Mouse (Mus musculus): ENCODE data around the gene Hist4h4. TPM values are rescaled to one million over a fixed set of nuclear protein-coding genes. Genes with fewer than 3 reads are reported as not detected.
A peak's percentile ranks its signal among the peaks of the same experiment; 100 is the strongest.

Gene Hist4h4
- polyA plus RNA-seq, 1 experiment, result 1.1 TPM

- DNase-seq, result no peak
- Histone ChIP-seq H3K4me3 (replicated peaks; ENCODE audit: extremely low read depth, low read depth, low read length) (no peak overlapping the region), H3K4me1 (ENCODE audit: control insufficient read depth, insufficient read depth, low read length) (peaks cover 5% of the 10 kb centered on the region)
- WGBS, result 74% methylated on average over 1 of the region's 1 CpGs
- TF ChIP-seq CTCF (IDR thresholded peaks at IDR 0.05; ENCODE audit: insufficient read depth, low read length), result no peak
- TF ChIP-seq POLR2A (IDR thresholded peaks at IDR 0.05; ENCODE audit: borderline replicate concordance, extremely low read depth, low read depth, low read length), result no peak
Observed at GRCm38 (mm10) chr6:136795110-136795509, 9.1 kb downstream of the Hist4h4 start.

- no peak for TF ChIP-seq CTCF (IDR thresholded peaks at IDR 0.05; ENCODE audit: insufficient read depth, low read length)
- no peak for TF ChIP-seq POLR2A (IDR thresholded peaks at IDR 0.05; ENCODE audit: borderline replicate concordance, extremely low read depth, low read depth, low read length)
- Histone ChIP-seq H3K4me3 (replicated peaks; ENCODE audit: extremely low read depth, low read depth, low read length) (peak overlapping the region; percentile 23), H3K4me1 (ENCODE audit: control insufficient read depth, insufficient read depth, low read length) (peaks cover 5% of the 10 kb centered on the region)
- under 1% methylated on average over 24 of the region's 24 CpGs for WGBS
- DNase-seq, result no peak
Observed at GRCm38 (mm10) chr6:136793831-136794525, 10.2 kb downstream of the Hist4h4 start.

DNA sequence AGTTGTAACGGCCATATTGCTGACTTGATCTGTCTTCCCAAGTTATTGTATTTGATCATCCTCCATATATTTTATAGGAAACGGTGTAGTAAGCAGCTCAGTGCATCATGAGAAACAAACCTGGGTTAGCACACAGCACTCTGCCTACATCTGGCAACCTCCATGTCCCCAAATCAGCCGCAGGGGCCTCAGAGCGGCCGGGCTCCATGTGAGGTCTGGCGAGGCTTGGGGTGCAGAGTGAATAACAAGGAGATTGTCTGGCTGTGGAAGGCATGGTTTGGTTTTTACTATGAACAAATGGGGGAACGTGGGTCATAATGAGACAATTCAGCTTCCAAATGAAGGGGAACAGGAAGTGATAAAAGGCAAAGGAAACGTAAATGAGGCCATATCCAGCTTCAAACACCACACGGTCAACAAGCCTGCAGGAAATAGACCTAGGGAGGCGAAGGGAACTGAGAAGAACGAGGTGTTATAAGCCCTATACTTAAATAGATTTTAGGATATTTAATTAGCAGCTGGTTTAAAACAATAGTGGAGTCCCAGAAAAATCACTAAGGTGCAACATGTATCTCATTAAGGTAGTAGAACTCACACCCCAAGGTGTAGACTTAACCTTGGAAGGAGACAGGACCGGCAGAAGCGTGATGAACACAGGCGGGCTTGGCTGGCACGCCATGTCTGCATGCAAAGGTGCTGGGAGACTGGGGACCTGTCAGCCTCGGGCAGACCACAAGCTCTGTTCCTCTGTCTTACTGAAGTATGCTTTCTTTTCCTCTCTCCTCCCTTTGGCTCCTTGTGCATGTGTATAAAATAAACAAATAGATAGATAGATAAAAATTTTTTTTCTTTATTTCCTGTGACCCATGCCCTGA is 11.1 kb downstream of the Hist4h4 start:
- TF ChIP-seq POLR2A (IDR thresholded peaks at IDR 0.05; ENCODE audit: borderline replicate concordance, extremely low read depth, low read depth, low read length), result no peak
- TF ChIP-seq CTCF (IDR thresholded peaks at IDR 0.05; ENCODE audit: insufficient read depth, low read length), result no peak
- DNase-seq, result no peak
- Histone ChIP-seq H3K4me3 (replicated peaks; ENCODE audit: extremely low read depth, low read depth, low read length) (no peak overlapping the region), H3K4me1 (ENCODE audit: control insufficient read depth, insufficient read depth, low read length) (peaks cover 5% of the 10 kb centered on the region)
- 38% methylated on average over 16 of the region's 16 CpGs for WGBS

DNA sequence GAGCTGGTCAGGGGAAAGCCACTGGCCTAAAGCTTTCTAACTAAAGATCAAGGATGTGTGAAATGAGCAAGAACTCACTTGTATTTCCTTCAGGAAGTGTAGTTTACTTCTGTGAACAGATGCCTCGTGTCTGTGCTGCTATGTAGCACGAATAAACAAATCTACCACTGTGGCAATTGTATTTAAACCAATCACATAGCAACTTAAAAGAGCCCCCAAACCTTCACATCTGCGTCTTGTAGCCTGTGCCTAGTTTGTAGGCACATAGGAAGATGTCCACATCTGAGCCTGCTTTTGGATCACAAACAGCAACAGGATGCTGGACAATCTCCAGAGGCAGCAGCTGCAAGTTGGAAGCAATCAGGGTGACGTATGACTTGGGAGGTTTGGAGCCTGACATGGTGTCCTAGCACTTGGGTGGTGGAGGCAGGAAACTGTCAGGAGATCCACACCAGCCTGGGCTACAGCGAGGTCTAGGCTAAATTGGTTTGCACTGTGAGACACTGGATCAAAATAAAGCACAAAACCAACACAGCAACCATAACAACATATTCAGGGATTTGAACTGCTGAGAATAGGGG is 14.7 kb downstream of the Hist4h4 start:
- 33% methylated on average over 5 of the region's 5 CpGs for WGBS
- DNase-seq, result peak; percentile 41
- Histone ChIP-seq H3K4me1 (ENCODE audit: control insufficient read depth, insufficient read depth, low read length) (peaks cover 5% of the 10 kb centered on the region), H3K4me3 (replicated peaks; ENCODE audit: extremely low read depth, low read depth, low read length) (no peak overlapping the region)
- TF ChIP-seq POLR2A (IDR thresholded peaks at IDR 0.05; ENCODE audit: borderline replicate concordance, extremely low read depth, low read depth, low read length) (no peak), CTCF (IDR thresholded peaks at IDR 0.05; ENCODE audit: insufficient read depth, low read length) (no peak)

DNA sequence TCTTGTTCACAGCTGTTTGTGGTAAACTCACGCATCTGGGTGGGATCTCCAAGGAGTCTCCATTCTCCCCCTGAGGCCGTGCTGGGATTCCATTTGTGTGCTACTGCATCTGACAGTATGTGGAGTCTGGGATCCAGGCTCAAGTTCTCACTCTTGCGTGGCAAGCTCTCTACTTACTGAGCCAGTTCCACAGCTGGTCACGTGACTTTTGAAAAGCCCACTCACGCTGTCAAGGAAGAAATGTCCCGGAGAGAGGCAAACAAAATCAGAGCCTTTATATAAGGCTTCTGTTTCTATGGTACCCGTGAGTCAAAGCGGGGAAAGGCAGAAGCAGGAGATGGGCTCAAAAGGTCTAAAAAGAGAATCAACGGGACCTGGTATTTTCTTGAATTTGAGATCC is 21.5 kb downstream of the Hist4h4 start:
- TF ChIP-seq POLR2A (IDR thresholded peaks at IDR 0.05; ENCODE audit: borderline replicate concordance, extremely low read depth, low read depth, low read length) (no peak), CTCF (IDR thresholded peaks at IDR 0.05; ENCODE audit: insufficient read depth, low read length) (no peak)
- H3K4me3 ChIP-seq (replicated peaks; ENCODE audit: extremely low read depth, low read depth, low read length), result no peak overlapping the region
- 73% methylated on average over 9 of the region's 9 CpGs for WGBS
- no peak for DNase-seq
- no peaks in the 10 kb centered on the region for H3K4me1 ChIP-seq (ENCODE audit: control insufficient read depth, insufficient read depth, low read length)

- no peak overlapping the region for H3K4me3 ChIP-seq (replicated peaks; ENCODE audit: extremely low read depth, low read depth, low read length)
- WGBS, result 72% methylated on average over 12 of the region's 12 CpGs
- H3K4me1 ChIP-seq (ENCODE audit: control insufficient read depth, insufficient read depth, low read length), result no peaks in the 10 kb centered on the region
- TF ChIP-seq POLR2A (IDR thresholded peaks at IDR 0.05; ENCODE audit: borderline replicate concordance, extremely low read depth, low read depth, low read length), result no peak
- TF ChIP-seq CTCF (IDR thresholded peaks at IDR 0.05; ENCODE audit: insufficient read depth, low read length), result no peak
- no peak for DNase-seq
Observed at GRCm38 (mm10) chr6:136782146-136782545, 22.1 kb downstream of the Hist4h4 start.

DNA sequence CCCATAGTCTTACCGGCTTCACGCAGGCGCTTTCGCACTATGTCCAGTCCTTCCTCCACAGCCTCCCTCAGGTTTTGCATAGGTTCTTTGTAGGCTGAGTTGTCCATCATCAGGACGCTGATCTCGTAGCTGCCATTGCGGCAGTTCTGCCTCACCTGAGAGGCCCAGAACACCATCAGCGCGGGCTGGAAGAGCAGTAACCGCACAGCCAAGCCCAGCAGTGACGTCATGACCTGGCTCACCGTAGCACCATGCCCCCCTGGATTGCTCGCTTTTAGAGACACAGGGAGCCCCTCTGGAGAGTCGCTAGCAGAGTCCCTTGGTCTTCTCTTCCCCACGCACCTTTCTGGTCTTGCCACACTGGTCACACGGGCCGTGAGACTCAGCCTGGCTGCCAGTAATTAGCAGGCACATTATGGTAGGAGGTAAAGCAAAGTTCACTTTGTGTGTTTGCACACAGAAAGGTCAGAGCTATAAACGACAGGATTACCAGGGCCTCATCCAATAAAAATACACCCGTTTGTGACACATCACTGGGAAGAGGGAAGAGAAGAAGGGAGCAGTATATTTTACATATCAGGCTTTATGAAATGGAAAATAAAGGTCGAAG is 22.7 kb downstream of the Hist4h4 start, which contains the start of gene Gucy2c:
Gene Gucy2c, minus strand, starts transcription at position 389 of the 610 bp plus-strand sequence.
- Histone ChIP-seq H3K4me3 (replicated peaks; ENCODE audit: extremely low read depth, low read depth, low read length) (no peak within 1 kb of the TSS), H3K4me1 (ENCODE audit: control insufficient read depth, insufficient read depth, low read length) (no peaks in the 10 kb centered on the region)
- TF ChIP-seq POLR2A (IDR thresholded peaks at IDR 0.05; ENCODE audit: borderline replicate concordance, extremely low read depth, low read depth, low read length) (no peak), CTCF (IDR thresholded peaks at IDR 0.05; ENCODE audit: insufficient read depth, low read length) (no peak)
- no peak for DNase-seq
- WGBS, result 79% methylated on average over 20 of the region's 20 CpGs

DNA sequence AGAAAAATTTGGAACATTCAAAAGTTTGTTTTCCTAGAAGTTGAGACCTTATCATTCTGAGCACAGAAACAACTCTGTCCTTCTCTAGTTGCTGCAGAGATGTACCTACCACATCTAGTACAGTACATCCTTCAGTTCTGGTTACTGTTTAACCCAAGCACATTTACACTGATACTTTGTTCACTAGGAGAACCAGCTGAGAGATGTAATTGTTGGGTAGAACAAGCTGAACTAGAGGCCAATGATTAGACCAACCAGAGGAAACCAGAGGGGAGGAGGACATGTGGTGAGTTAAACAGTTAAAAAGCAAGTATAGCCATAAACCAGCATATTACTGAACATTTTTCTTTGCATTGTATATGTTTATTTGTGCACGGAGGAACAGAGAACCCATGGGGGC is 27.8 kb downstream of the Hist4h4 start:
- WGBS, result 81% methylated on average over 1 of the region's 1 CpGs
- no peak for TF ChIP-seq POLR2A (IDR thresholded peaks at IDR 0.05; ENCODE audit: borderline replicate concordance, extremely low read depth, low read depth, low read length)
- TF ChIP-seq CTCF (IDR thresholded peaks at IDR 0.05; ENCODE audit: insufficient read depth, low read length), result no peak

DNA sequence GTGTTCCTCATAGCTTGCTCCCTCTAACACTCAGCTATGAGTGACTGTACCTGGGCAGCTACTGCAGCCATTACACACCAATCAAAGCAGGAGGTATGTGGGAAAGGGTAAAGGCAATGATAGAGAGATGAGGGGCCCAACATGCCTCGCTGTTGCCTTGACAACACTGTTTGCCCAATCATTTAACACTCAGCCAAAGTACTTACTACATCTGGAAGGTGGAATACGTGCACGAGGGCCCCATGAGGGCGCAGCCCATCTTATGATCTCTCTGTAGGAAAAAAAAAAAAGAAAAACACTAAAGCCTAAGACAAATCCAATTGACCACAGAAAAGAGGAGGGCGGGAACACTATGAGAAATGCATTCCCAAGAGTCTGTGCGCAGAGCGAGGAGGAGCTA is 34.4 kb downstream of the Hist4h4 start:
- DNase-seq, result no peak

More for the DNA sequence above, 27.8 kb downstream of the Hist4h4 start:
- no peak for DNase-seq
- H3K4me3 ChIP-seq (replicated peaks; ENCODE audit: extremely low read depth, low read depth, low read length), result no peak overlapping the region
- H3K4me1 ChIP-seq (ENCODE audit: control insufficient read depth, insufficient read depth, low read length), result no peaks in the 10 kb centered on the region

More for the DNA sequence above, 34.4 kb downstream of the Hist4h4 start:
- TF ChIP-seq CTCF (IDR thresholded peaks at IDR 0.05; ENCODE audit: insufficient read depth, low read length) (no peak), POLR2A (IDR thresholded peaks at IDR 0.05; ENCODE audit: borderline replicate concordance, extremely low read depth, low read depth, low read length) (no peak)
- Histone ChIP-seq H3K4me1 (ENCODE audit: control insufficient read depth, insufficient read depth, low read length) (no peaks in the 10 kb centered on the region; the same call in 1 of the 2 replicates), H3K4me3 (replicated peaks; ENCODE audit: extremely low read depth, low read depth, low read length) (no peak overlapping the region)
- whole genome bisulfite sequencing, result 65% methylated on average over 7 of the region's 7 CpGs
